Mouse (Mus musculus) granulocyte monocyte progenitor cell, adult 5-6 weeks (primary cell): ENCODE measurements around the gene Rassf8. TPM values are rescaled to one million over a fixed set of nuclear protein-coding genes. Genes with fewer than 3 reads are reported as not detected.

ENCODE experiments used
- ATAC-seq: replicated peaks from 2 replicates; pipeline ENCODE4 v1.8.0; 2016; ENCODE audit warnings: mild to moderate bottlenecking, moderate TSS enrichment, inconsistent platforms; ENCODE audit not compliant: poor library complexity, severe bottlenecking
- total RNA-seq, 2 experiments: library from RNA; stranded (forward) in 1 of 2; stranded (reverse) in 1 of 2; fragments of 200-712, 200-1000 nt in 1 of 2; fragments of >200 nt in 1 of 2; fragmentation: Nextera tagmentation in 1 of 2; gene quantifications; 2 replicates each; pipeline ENCODE4 v1.2.3; 2014 to 2017

The Rassf8 gene
- total RNA-seq, 2 experiments from 2014 or later: 13.0 to 13.5 TPM

DNA sequence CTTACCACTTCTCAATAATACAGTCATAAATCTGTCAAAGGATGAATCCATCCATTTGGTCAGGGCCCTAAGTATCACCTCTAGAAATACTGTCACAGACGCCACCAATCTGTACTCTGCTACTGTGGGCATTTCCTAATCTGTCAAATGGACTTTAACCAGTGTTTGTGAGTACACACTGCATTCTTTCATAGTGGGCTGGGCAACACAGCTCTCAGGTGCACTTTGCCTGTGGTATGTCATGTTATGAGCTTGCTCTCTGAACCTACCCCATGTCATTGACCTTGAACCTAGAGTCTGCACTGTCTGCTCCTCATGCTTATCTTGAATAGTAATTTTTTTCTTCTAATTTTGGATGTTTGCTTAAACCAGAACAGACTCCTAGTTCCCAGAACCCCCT lies 64.6 kb downstream of the Rassf8 start:
- no peak for ATAC-seq

- ATAC-seq: no peak
Measured at GRCm38 (mm10) chr6:145815200-145815599, 68.7 kb downstream of the Rassf8 start.

- ATAC-seq: no peak
Measured at GRCm38 (mm10) chr6:145819151-145819550, 72.6 kb downstream of the Rassf8 start.

DNA sequence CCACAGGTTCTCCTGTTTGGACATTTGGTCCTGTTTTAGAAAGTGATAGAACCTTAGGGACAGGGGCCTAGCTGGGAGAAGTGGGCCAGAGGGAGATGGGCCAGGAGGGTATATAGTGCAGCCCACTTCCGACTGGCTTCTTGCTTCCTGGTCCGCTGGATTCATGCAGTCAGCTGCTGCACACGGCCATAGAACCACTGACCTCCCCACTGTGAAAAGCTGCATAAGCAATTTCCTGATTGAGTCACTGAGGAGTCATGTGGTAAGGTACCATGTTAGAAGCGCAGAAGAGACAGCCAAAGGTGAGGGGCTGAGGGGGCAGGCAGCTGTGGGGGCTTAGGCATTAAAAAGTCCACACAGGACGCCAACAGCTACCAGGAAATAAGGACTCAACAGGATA lies 75.7 kb downstream of the Rassf8 start:
- peak; percentile 44; the same call in 1 of the 2 replicates for ATAC-seq

DNA sequence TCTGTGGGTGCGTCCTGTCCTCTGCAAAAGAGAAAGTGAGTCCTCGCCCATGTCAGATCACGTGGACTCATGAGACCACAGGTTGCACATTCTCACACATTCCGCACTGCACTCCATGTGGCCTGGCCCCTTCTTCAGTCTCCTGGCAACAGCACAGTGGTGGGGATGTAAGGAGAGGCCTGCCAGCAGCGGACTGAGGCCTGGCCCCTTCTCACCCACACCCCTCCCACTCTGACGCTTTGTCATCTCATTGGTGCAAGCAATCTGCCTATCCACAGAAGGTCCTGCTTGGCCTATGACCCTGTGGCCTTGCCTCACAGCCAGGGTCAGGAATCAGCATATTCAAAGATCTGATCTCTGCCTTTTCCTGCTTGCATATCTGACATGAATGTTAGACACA lies 76.6 kb downstream of the Rassf8 start:
- ATAC-seq: no peak

DNA sequence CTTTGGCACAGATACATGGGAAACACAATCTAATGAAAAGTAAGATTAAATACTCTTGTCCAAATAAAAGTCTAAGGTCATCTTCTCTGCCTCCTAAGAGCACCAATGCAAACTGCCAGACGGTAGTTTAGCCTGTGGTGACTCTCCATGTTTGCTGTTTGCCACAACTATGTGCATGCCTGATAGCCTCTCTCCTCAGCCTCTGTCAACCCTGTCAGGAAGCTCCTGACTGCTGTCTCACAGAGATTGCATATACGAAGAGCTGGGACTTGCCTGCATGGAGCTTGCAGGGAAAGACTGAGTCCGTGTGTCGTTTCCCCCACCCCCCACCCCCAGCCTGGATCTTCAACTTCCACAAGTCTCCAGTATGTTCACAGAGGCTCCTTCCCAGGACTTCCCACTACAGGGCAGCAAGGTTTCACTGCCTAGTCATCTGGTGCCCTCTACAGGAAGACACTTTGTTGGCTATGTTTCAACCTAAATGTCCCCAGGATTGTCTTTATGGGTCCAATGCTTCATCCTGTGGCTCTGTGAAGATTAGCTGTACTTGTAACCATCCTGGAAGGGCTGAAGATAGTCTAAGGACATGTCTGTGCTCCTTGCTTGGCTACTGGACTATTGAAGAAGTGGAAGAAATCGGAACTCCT lies 77.2 kb downstream of the Rassf8 start:
- ATAC-seq: peak; percentile 52

DNA sequence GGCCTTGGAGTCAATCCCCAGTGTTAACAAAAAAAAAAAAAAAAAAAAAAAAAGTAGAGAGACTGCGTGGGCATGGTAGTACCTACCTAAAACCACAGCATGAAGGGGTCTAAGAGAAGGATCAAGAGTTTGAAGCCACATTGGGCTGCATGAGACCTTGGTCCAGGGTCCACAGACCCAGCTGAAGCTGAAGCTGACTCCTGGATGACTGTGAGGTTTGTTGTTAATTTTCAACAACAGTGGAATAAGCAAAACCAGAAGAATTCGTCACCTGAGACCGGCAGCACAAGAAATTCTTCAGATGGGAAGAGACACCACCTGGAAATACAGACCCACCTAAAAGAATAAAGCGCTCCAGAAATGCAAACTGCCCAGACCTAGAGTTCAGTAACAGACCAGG lies 79.8 kb downstream of the Rassf8 start:
- ATAC-seq: no peak

- no peak for ATAC-seq
Measured at GRCm38 (mm10) chr6:145829062-145829835, 82.7 kb downstream of the Rassf8 start.

DNA sequence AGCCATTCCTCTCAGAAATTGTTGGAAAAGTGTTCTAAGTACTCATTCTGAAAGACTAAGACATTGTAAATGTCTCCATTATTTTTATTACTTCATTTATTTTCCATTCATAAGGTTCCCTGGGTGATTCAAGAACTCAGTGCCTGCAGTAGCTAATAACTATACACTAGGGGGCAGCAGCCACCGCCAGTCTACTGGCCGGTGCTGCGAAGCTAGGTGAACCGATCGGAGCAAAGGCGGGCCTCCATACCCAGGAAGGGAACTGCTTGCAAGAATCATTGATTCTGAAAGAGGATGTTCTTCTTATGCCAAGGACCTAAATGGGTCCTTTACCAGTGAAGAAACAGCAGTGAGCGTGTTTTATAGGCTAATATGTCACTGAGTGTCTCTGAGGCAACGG lies 83.6 kb downstream of the Rassf8 start:
- ATAC-seq: peak; percentile 97

DNA sequence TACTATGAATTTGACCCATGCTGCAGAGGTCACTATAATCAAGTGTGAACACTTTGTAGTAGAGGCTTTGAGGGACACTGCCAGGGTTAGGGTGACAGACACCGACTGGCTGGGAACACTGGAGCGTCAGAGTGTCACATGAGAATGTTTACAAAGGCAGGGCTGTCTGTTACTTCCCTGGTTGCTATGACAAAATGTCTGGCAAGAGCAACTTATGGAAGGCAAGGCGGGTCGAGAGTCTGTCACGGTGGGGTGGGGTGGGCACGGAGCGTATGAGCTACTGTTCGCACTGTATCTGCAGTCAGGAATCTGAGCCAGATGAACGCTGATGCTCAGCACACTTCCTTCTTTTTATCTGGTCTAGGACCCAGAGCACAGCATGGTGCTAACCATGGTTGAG lies 84.1 kb downstream of the Rassf8 start:
- ATAC-seq: no peak

- ATAC-seq: no peak
Measured at GRCm38 (mm10) chr6:145832927-145833326, 86.4 kb downstream of the Rassf8 start.

- ATAC-seq: peak; percentile 99
Measured at GRCm38 (mm10) chr6:145835359-145835758, 88.8 kb downstream of the Rassf8 start.

GRCm38 (mm10) chr6:145845611-145846010 lies 99.1 kb downstream of the Rassf8 start:
- peak; percentile 97 for ATAC-seq

DNA sequence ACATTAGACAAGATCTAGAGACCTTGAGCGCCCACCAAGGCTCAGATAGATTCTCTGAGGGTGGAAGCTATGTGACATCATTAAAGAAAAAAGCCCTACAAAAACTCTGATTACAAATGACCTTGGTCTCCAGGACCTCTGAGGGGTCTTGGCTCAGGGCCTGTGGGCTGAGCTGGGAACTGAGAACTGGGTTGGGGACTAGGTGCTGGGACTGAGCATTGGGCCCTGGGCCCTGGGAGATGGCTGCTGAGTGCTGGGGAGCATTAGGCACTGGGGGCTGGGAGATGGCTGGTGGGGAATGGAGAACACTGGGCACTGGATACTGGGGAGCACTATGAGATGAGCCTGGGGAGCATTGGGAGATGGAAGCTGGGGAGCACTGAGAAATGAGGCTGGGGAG lies 99.5 kb downstream of the Rassf8 start:
- ATAC-seq: peak; percentile 18

GRCm38 (mm10) chr6:145846948-145847347 lies 100.4 kb downstream of the Rassf8 start:
- peak; percentile 38 for ATAC-seq

GRCm38 (mm10) chr6:145847661-145848060 lies 101.1 kb downstream of the Rassf8 start:
- ATAC-seq: no peak

- no peak for ATAC-seq
Measured at GRCm38 (mm10) chr6:145850789-145851188, 104.2 kb downstream of the Rassf8 start.

GRCm38 (mm10) chr6:145851956-145852355 lies 105.4 kb downstream of the Rassf8 start:
- no peak for ATAC-seq

GRCm38 (mm10) chr6:145852708-145853107 lies 106.2 kb downstream of the Rassf8 start:
- no peak for ATAC-seq

- ATAC-seq: no peak
Measured at GRCm38 (mm10) chr6:145853356-145854079, 107.0 kb downstream of the Rassf8 start.

DNA sequence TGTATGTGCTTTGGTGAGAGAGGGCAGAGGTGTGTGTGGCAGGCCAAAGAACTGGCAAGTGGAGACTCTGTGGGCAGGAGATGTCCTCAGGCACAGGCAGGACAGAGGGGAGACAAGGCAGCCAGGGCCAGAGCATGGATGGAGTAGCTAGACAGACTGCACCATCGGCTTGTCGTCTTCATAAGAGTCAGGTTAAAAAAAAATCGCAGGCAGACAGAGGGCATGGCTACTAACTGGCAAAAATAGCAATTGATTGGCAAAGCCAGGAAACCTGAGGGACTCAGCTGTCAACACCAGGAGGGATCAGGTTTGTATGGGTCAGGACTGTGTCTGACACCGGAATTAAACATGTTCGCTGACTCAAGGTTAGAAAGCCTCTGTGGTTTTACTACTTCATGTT lies 108.2 kb downstream of the Rassf8 start:
- no peak for ATAC-seq
